Mouse (Mus musculus) erythroblast, embryonic 14.5 days (primary cell): Measurements from ENCODE around the gene Ccndbp1.

Source experiments
- GATA1 ChIP-seq: IDR thresholded peaks from 2 replicates; pipeline ENCODE4 v1.6.1; 2012; ENCODE audit warnings: low read length, inconsistent platforms, mixed read lengths
- TAL1 ChIP-seq: IDR thresholded peaks from 3 replicates; pipeline ENCODE4 v1.6.1; 2012; ENCODE audit warnings: low read length, inconsistent platforms, mixed read lengths

- TF ChIP-seq GATA1 (no peak), TAL1 (no peak)
These were observed 971 bp downstream of the Ccndbp1 start for GRCm38 (mm10) chr2:121009071-121009677.
